Mouse (Mus musculus): ENCODE data around the gene Apobec4. TPM values are rescaled to one million over a fixed set of nuclear protein-coding genes. Genes with fewer than 3 reads are reported as not detected.

The Apobec4 gene
- polyA plus RNA-seq, 1 experiment from 2014 or later: not detected

DNA sequence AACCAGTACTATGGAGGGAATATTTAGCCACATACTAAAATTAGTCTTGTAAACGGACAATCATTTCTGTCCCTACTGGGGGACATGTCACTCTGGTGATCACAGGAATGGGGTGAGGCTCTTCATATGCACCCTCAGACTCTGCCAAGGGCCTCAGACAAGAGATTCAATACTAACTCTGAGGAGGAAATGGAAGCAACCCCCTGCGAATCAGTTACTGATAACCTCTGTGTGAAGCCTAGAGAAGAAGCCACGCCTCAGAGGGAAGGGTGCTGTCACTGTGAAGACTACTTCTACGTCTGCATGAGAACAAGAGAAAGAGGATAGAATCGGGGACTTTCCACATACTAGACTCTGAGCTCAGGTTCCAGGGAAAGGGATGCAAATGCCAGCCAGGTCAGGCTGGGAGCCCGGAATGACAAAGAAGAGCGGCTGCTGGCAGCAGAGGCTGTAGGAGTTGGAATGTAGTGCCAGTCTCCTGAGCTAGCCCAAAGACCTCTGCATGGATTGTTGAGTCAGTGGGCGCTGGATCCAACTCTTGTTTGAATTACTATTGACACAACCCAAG lies 45.4 kb downstream of the Apobec4 start:
- H3K4me3 ChIP-seq: no peak overlapping the region
- H3K9me3 ChIP-seq: 0 out of 2 replicates have a peak, but pooled peaks cover 4% of the 10 kb centered on the region
- no peaks in the 10 kb centered on the region for H3K27me3 ChIP-seq (ENCODE audit: insufficient read depth, poor library complexity, severe bottlenecking)
- DNase-seq (ENCODE audit: low spot score): no peak
- WGBS: 63% methylated on average over 8 of the region's 8 CpGs
- peak overlapping the region; percentile 23; the same call in 1 of the 2 replicates for H3K27ac ChIP-seq
- no peaks in the 10 kb centered on the region for H3K36me3 ChIP-seq
- H3K4me1 ChIP-seq (replicated peaks): peaks cover 54% of the 10 kb centered on the region

DNA sequence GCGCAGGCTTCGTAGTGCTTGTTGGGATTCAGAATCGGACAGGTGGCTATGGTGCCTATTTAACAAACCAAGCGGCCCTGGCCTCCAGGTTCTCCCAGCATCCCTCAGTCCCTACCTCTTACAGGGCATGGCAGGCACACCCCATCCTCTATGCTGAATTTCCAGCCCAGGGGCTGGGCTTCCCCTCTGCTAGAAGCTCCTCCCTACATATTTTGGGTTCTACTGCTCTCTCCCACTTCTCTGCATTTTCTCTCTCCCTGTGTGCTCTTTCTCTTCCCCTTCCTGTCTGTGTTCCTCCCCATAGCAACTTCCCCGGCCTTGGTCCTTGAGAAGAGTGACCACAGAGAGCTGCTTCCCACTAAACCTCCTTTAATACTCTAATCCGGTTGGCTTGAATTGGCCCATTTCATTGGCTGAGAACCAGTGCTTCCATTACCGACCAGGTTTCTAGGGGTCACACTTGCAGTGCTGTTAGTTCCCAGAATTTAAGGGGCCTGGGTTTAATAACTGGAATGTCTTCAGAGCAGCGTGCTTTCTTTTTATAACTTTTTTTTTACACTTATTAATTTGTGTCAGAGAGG lies 46.4 kb downstream of the Apobec4 start:
- Histone ChIP-seq H3K9me3 (0 out of 2 replicates have a peak, but pooled peaks cover 2% of the 10 kb centered on the region), H3K4me3 (no peak overlapping the region), H3K36me3 (no peaks in the 10 kb centered on the region), H3K27ac (0 out of 2 replicates have a peak overlapping the region, but pooled peaks have one; percentile 5), H3K27me3 (ENCODE audit: insufficient read depth, poor library complexity, severe bottlenecking) (no peaks in the 10 kb centered on the region), H3K4me1 (replicated peaks) (peaks cover 52% of the 10 kb centered on the region)
- DNase-seq (ENCODE audit: low spot score): no peak
- 88% methylated on average over 8 of the region's 8 CpGs for WGBS

DNA sequence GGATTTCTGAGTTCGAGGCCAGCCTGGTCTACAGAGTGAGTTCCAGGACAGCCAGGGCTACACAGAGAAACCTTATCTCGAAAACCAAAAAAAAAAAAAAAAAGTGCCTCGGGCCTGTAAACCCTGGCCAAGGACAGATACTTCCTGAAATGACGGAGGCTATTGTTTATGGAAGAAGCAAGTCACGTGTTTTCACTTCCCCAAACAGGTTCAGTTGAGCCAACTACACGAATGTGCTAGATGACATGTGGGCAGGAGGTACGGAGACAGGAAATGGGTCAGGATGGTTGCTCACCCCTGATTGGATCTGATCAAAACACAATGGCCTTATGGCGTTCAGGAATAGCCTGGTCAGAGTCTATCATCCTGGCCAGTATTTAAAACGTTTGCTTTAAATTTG lies 47.8 kb downstream of the Apobec4 start:
- Histone ChIP-seq H3K9me3 (no peaks in the 10 kb centered on the region), H3K4me1 (replicated peaks) (peaks cover 46% of the 10 kb centered on the region), H3K27me3 (ENCODE audit: insufficient read depth, poor library complexity, severe bottlenecking) (no peaks in the 10 kb centered on the region), H3K36me3 (no peaks in the 10 kb centered on the region), H3K4me3 (no peak overlapping the region), H3K27ac (no peak overlapping the region)
- WGBS: 83% methylated on average over 9 of the region's 9 CpGs
- no peak for DNase-seq (ENCODE audit: low spot score)

GRCm38 (mm10) chr1:152799897-152800296 lies 49.5 kb downstream of the Apobec4 start, which contains the start of gene Ncf2:
TSS of gene Ncf2 (plus strand) at chr1:152800194.
- Histone ChIP-seq H3K27ac (peak within 1 kb of the TSS; percentile 64; the same call in 1 of the 2 replicates), H3K27me3 (ENCODE audit: insufficient read depth, poor library complexity, severe bottlenecking) (no peaks in the 10 kb centered on the region), H3K4me3 (no peak within 1 kb of the TSS), H3K4me1 (replicated peaks) (peaks cover 31% of the 10 kb centered on the region), H3K36me3 (no peaks in the 10 kb centered on the region), H3K9me3 (no peaks in the 10 kb centered on the region)
- WGBS: 19% methylated on average over 2 of the region's 2 CpGs
- peak; percentile 26 for DNase-seq (ENCODE audit: low spot score)

- peak overlapping the region; percentile 40; the same call in 1 of the 2 replicates for H3K27ac ChIP-seq
- no peak overlapping the region for H3K4me3 ChIP-seq
- H3K4me1 ChIP-seq (replicated peaks): peaks cover 32% of the 10 kb centered on the region
- no peaks in the 10 kb centered on the region for H3K9me3 ChIP-seq
- H3K27me3 ChIP-seq (ENCODE audit: insufficient read depth, poor library complexity, severe bottlenecking): no peaks in the 10 kb centered on the region
- 89% methylated on average over 13 of the region's 13 CpGs for WGBS
- DNase-seq (ENCODE audit: low spot score): no peak
- no peaks in the 10 kb centered on the region for H3K36me3 ChIP-seq
Measured at GRCm38 (mm10) chr1:152800633-152801176, 50.4 kb downstream of the Apobec4 start.

GRCm38 (mm10) chr1:152804907-152805306 lies 54.6 kb downstream of the Apobec4 start:
- Histone ChIP-seq H3K27ac (no peak overlapping the region), H3K9me3 (no peaks in the 10 kb centered on the region), H3K27me3 (ENCODE audit: insufficient read depth, poor library complexity, severe bottlenecking) (no peaks in the 10 kb centered on the region), H3K36me3 (no peaks in the 10 kb centered on the region), H3K4me3 (no peak overlapping the region), H3K4me1 (replicated peaks) (peaks cover 27% of the 10 kb centered on the region)
- DNase-seq (ENCODE audit: low spot score): no peak
- 81% methylated on average over 6 of the region's 6 CpGs for WGBS

Other genes with a start within 250 kb of the Apobec4 start
- gene Rgl1, start 15.8 kb downstream of the Apobec4 start, polyA plus RNA-seq (2016; fragmentation: Nextera tagmentation; extraction: Ambion mirVana): 27.1 and 28.9 TPM in 2 replicates
- 231 and 256 TPM in 2 replicates for gene Arpc5, start 16.0 kb downstream of the Apobec4 start, polyA plus RNA-seq (2016; fragmentation: Nextera tagmentation; extraction: Ambion mirVana)
- gene Ncf2, start 49.6 kb downstream of the Apobec4 start, polyA plus RNA-seq (2016; fragmentation: Nextera tagmentation; extraction: Ambion mirVana): 2.5 and 4.2 TPM in 2 replicates
- 34.0 and 38.2 TPM in 2 replicates for gene Smg7, start 152.1 kb downstream of the Apobec4 start, polyA plus RNA-seq (2016; fragmentation: Nextera tagmentation; extraction: Ambion mirVana)
- 13.3 and 20.6 TPM in 2 replicates for gene Nmnat2, start 204.4 kb downstream of the Apobec4 start, polyA plus RNA-seq (2016; fragmentation: Nextera tagmentation; extraction: Ambion mirVana)